Mouse (Mus musculus) embryonic facial prominence, embryonic 10.5 days (tissue): Measurements from ENCODE around the gene Zfp558. TPM values are rescaled to one million over a fixed set of nuclear protein-coding genes. Genes with fewer than 3 reads are reported as not detected.
"Not testable (repeated sequence)": the region's sequence is repeated elsewhere in the genome, so short reads cannot be mapped to it uniquely, and the experiment has no call there.

Experiments used
- DNase-seq: peaks from one replicate; pipeline ENCODE4 v3.0.0-alpha.2; 2017; ENCODE audit warnings: low spot score
- H3K27ac ChIP-seq: fragments of 300-500 bp; sonication (generic); replicated peaks from 2 replicates; pipeline ENCODE4 v1.5.1; 2016; ENCODE audit warnings: mild to moderate bottlenecking
- H3K27me3 ChIP-seq: fragments of 300-500 bp; sonication (generic); replicated peaks from 2 replicates; pipeline ENCODE4 v1.6.1; 2016; ENCODE audit warnings: low read depth, mild to moderate bottlenecking; ENCODE audit not compliant: poor library complexity, severe bottlenecking
- H3K36me3 ChIP-seq: fragments of 300-500 bp; sonication (generic); replicated peaks from 2 replicates; pipeline ENCODE4 v1.6.1; 2016; ENCODE audit warnings: mild to moderate bottlenecking, moderate library complexity
- H3K4me1 ChIP-seq: fragments of 300-500 bp; sonication (generic); 2 replicates; pipeline ENCODE4 v1.6.1; 2016
- H3K4me3 ChIP-seq: fragments of 300-500 bp; sonication (generic); 2 replicates; pipeline ENCODE4 v1.5.1; 2016; ENCODE audit warnings: mild to moderate bottlenecking, moderate library complexity
- H3K9me3 ChIP-seq: fragments of 300-500 bp; sonication (generic); 2 replicates; pipeline ENCODE4 v1.6.1; 2016; ENCODE audit warnings: mild to moderate bottlenecking
- WGBS: fragments of 180-500 bp; shearing (Covaris S2); methylation state at CpG from one replicate; pipeline ENCODE4 v1.1.7; 2016; 5-methylcytosine and 5-hydroxymethylcytosine counted together
- microRNA-seq: library from miRNA; unstranded; fragments of <30 nt; microRNA quantifications from one replicate; pipeline ENCODE4, GENCODE M21; 2017
- polyA plus RNA-seq: library from polyadenylated mRNA; unstranded; fragments of >200 nt; fragmentation: Nextera tagmentation; extraction: Ambion mirVana; gene quantifications from 2 replicates; pipeline ENCODE4 v1.2.1, GENCODE M21; 2016

Zfp558 gene
- 10.0 and 11.5 TPM in 2 replicates for polyA plus RNA-seq

GRCm38 (mm10) chr9:18478168-18478567 is at the start of gene Zfp558, which contains the start of gene Mbd3l1:
Gene Zfp558 (minus strand): TSS chr9:18478268.
Gene Mbd3l1 (plus strand): TSS chr9:18478359.
- no peak for DNase-seq
- no peaks in the 10 kb centered on the region for H3K36me3 ChIP-seq

GRCm38 (mm10) chr9:18508098-18508497 is 30.0 kb upstream of the Zfp558 start:
- DNase-seq = no peak
- H3K27ac ChIP-seq = no peak overlapping the region
- no peaks in the 10 kb centered on the region for H3K27me3 ChIP-seq
- no peaks in the 10 kb centered on the region for H3K9me3 ChIP-seq
- H3K4me1 ChIP-seq = no peaks in the 10 kb centered on the region
- WGBS = 60% methylated on average over 2 of the region's 2 CpGs
- no peaks in the 10 kb centered on the region for H3K36me3 ChIP-seq
- H3K4me3 ChIP-seq = no peak overlapping the region

More at GRCm38 (mm10) chr9:18478168-18478567, at the start of gene Zfp558, which contains the start of gene Mbd3l1:
- H3K27ac ChIP-seq = no peak within 1 kb of the TSS
- H3K27me3 ChIP-seq = no peaks in the 10 kb centered on the region
- no peaks in the 10 kb centered on the region for H3K9me3 ChIP-seq
- no peak within 1 kb of the TSS for H3K4me3 ChIP-seq
- H3K4me1 ChIP-seq = 0 out of 2 replicates have a peak, but pooled peaks cover 4% of the 10 kb centered on the region
- 77% methylated on average over 3 of the region's 3 CpGs for WGBS

- DNase-seq = peak; percentile 89
- 5% methylated on average over 39 of the region's 39 CpGs for WGBS
- Histone ChIP-seq H3K9me3 (no peaks in the 10 kb centered on the region), H3K27me3 (no peaks in the 10 kb centered on the region), H3K4me1 (0 out of 2 replicates have a peak, but pooled peaks cover 8% of the 10 kb centered on the region), H3K36me3 (peaks cover 6% of the 10 kb centered on the region; the same call in 1 of the 2 replicates), H3K4me3 (peak overlapping the region; percentile 61), H3K27ac (peak overlapping the region; percentile 85)
Measured at GRCm38 (mm10) chr9:18473324-18474128, 4.5 kb downstream of the Zfp558 start.

- 88% methylated on average over 3 of the region's 3 CpGs for WGBS
- no peak for DNase-seq
- Histone ChIP-seq H3K27me3 (no peaks in the 10 kb centered on the region), H3K4me3 (no peak overlapping the region), H3K9me3 (peaks cover 4% of the 10 kb centered on the region; the same call in 1 of the 2 replicates), H3K27ac (no peak overlapping the region), H3K36me3 (peaks cover 56% of the 10 kb centered on the region), H3K4me1 (0 out of 2 replicates have a peak, but pooled peaks cover 4% of the 10 kb centered on the region)
Measured at GRCm38 (mm10) chr9:18468005-18468404, 10.1 kb downstream of the Zfp558 start.

- no peaks in the 10 kb centered on the region for H3K27me3 ChIP-seq
- H3K36me3 ChIP-seq = peaks cover 63% of the 10 kb centered on the region
- peaks cover 4% of the 10 kb centered on the region; the same call in 1 of the 2 replicates for H3K9me3 ChIP-seq
- H3K4me1 ChIP-seq = no peaks in the 10 kb centered on the region
- 72% methylated on average over 3 of the region's 3 CpGs for whole genome bisulfite sequencing
- H3K27ac ChIP-seq = no peak overlapping the region
- DNase-seq = no peak
- H3K4me3 ChIP-seq = no peak overlapping the region
Measured at GRCm38 (mm10) chr9:18467350-18467749, 10.7 kb downstream of the Zfp558 start.

GRCm38 (mm10) chr9:18456520-18456919 is 21.5 kb downstream of the Zfp558 start:
- DNase-seq = no peak
- Histone ChIP-seq H3K4me3 (no peak overlapping the region), H3K9me3 (peaks cover 10% of the 10 kb centered on the region; the same call in 1 of the 2 replicates), H3K27ac (no peak overlapping the region), H3K27me3 (no peaks in the 10 kb centered on the region), H3K4me1 (no peaks in the 10 kb centered on the region), H3K36me3 (peaks cover 57% of the 10 kb centered on the region)
- 90% methylated on average over 4 of the region's 4 CpGs for WGBS

GRCm38 (mm10) chr9:18431687-18432086 is 46.4 kb downstream of the Zfp558 start:
- Histone ChIP-seq H3K4me3 (no peak overlapping the region), H3K27ac (no peak overlapping the region), H3K9me3 (no peaks in the 10 kb centered on the region), H3K27me3 (no peaks in the 10 kb centered on the region), H3K4me1 (no peaks in the 10 kb centered on the region), H3K36me3 (no peaks in the 10 kb centered on the region)
- DNase-seq = no peak
- 88% methylated on average over 10 of the region's 10 CpGs for WGBS

- Histone ChIP-seq H3K27me3 (no peaks in the 10 kb centered on the region), H3K27ac (no peak within 1 kb of the TSS), H3K4me1 (no peaks in the 10 kb centered on the region), H3K4me3 (no peak within 1 kb of the TSS), H3K9me3 (no peaks in the 10 kb centered on the region), H3K36me3 (no peaks in the 10 kb centered on the region)
- DNase-seq = no peak
Measured at GRCm38 (mm10) chr9:18430354-18430753, 47.7 kb downstream of the Zfp558 start, which contains the start of gene Mbd3l2. Gene Mbd3l2 (plus strand): TSS chr9:18430654.

DNA sequence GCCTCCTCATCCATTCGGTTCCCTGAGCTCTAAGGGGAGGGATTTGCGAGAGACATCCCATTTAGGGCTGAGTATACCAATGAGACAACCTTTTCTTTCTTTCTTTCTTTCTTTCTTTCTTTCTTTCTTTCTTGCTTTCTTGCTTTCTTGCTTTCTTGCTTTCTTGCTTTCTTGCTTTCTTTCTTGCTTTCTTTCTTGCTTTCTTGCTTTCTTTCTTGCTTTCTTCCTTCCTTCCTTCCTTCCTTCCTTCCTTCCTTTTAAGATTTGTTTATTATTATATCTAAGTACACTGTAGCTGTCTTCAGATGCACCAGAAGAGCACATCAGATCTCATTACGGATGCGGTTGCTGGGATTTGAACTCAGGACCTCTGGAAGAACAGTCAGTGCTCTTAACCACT is 65.7 kb downstream of the Zfp558 start:
- WGBS = 90% methylated on average over 4 of the region's 4 CpGs
- H3K27ac ChIP-seq, H3K27me3 ChIP-seq, H3K36me3 ChIP-seq, H3K9me3 ChIP-seq, DNase-seq, H3K4me1 ChIP-seq, H3K4me3 ChIP-seq: not testable (repeated sequence)

Small RNA genes lying within 50 kb of the gene (microRNA-seq; reads per million reads assigned to microRNA genes)
- not detected for gene Gm22854

Other genes with a start within 250 kb of the Zfp558 start
- gene Chordc1, start 186.1 kb downstream of the Zfp558 start, polyA plus RNA-seq = 160 and 165 TPM in 2 replicates
- gene Naalad2, start 75.3 kb downstream of the Zfp558 start, polyA plus RNA-seq = 1.5 and 1.6 TPM in 2 replicates
- not detected in 2 replicates for gene Ubtfl1, start 73.8 kb downstream of the Zfp558 start, polyA plus RNA-seq
- gene Mbd3l2, start 47.6 kb downstream of the Zfp558 start, polyA plus RNA-seq = not detected in 2 replicates
- not detected in 2 replicates for gene Mbd3l1, start 91 bp upstream of the Zfp558 start, polyA plus RNA-seq
- gene Muc16, start 196.3 kb upstream of the Zfp558 start, polyA plus RNA-seq = not detected in 2 replicates